Mouse (Mus musculus): Measurements from ENCODE around the gene Itgb2. TPM values are rescaled to one million over a fixed set of nuclear protein-coding genes. Genes with fewer than 3 reads are reported as not detected.

The Itgb2 gene
- total RNA-seq, 1 experiment: 0.54 TPM

- H3K4me1 ChIP-seq (ENCODE audit: control insufficient read depth in 2 of 2, insufficient read depth in 2 of 2, low read length in 2 of 2, poor library complexity in 1 of 2): peaks cover 16 to 43% of the 10 kb centered on the region in 2 experiments
- in situ Hi-C loops (cut with MboI; ENCODE audit: low sequenced_read_pairs in 2 of 2, unreplicated experiment in 2 of 2): no loop called here
- H3K9me3 ChIP-seq (ENCODE audit: control insufficient read depth, insufficient read depth, low read depth, low read length): no peaks in the 10 kb centered on the region
- 0 out of 2 replicates have a peak overlapping the region, but pooled peaks have one; percentile 48 for H3K27ac ChIP-seq (ENCODE audit: insufficient read depth, low read depth, low read length, poor library complexity, severe bottlenecking)
- peak; percentile 62 for DNase-seq (ENCODE audit: low read depth, low spot score)
- H3K36me3 ChIP-seq (ENCODE audit: control insufficient read depth, insufficient read depth, low read length, poor library complexity, severe bottlenecking): peaks cover 2% of the 10 kb centered on the region; the same call in 1 of the 2 replicates
- no peak overlapping the region for H3K4me3 ChIP-seq (ENCODE audit: insufficient read depth in 1 of 2, low read depth in 1 of 2, low read length in 2 of 2, poor library complexity in 1 of 2, severe bottlenecking in 1 of 2)
- TF ChIP-seq CHD2 (IDR thresholded peaks at IDR 0.05; ENCODE audit: low read depth, low read length): no peak
- TF ChIP-seq MAFK (IDR thresholded peaks at IDR 0.05; ENCODE audit: insufficient read depth, low read depth, low read length): no peak
- TF ChIP-seq ZC3H11A (IDR thresholded peaks at IDR 0.05; ENCODE audit: borderline replicate concordance, low read depth, low read length): no peak
- no peak for TF ChIP-seq HCFC1 (IDR thresholded peaks at IDR 0.05; ENCODE audit: borderline replicate concordance, insufficient read depth, low read length)
- TF ChIP-seq ZNF384 (IDR thresholded peaks at IDR 0.05; ENCODE audit: low read depth, low read length): no peak
- no peak overlapping the region for H3K9ac ChIP-seq (ENCODE audit: insufficient read depth, low read depth, low read length, poor library complexity, severe bottlenecking)
Measured at GRCm38 (mm10) chr10:77604111-77604510, 74.1 kb downstream of the Itgb2 start.

GRCm38 (mm10) chr10:77604958-77605357 is 74.9 kb downstream of the Itgb2 start:
- H3K36me3 ChIP-seq (ENCODE audit: control insufficient read depth, insufficient read depth, low read length, poor library complexity, severe bottlenecking): peaks cover 6% of the 10 kb centered on the region; the same call in 1 of the 2 replicates
- H3K27ac ChIP-seq (ENCODE audit: insufficient read depth, low read depth, low read length, poor library complexity, severe bottlenecking): no peak overlapping the region
- H3K9ac ChIP-seq (ENCODE audit: insufficient read depth, low read depth, low read length, poor library complexity, severe bottlenecking): no peak overlapping the region
- TF ChIP-seq MAFK (IDR thresholded peaks at IDR 0.05; ENCODE audit: insufficient read depth, low read depth, low read length): no peak
- TF ChIP-seq HCFC1 (IDR thresholded peaks at IDR 0.05; ENCODE audit: borderline replicate concordance, insufficient read depth, low read length): no peak
- TF ChIP-seq CHD2 (IDR thresholded peaks at IDR 0.05; ENCODE audit: low read depth, low read length): no peak
- TF ChIP-seq ZC3H11A (IDR thresholded peaks at IDR 0.05; ENCODE audit: borderline replicate concordance, low read depth, low read length): no peak
- TF ChIP-seq ZNF384 (IDR thresholded peaks at IDR 0.05; ENCODE audit: low read depth, low read length): no peak
- H3K4me1 ChIP-seq (ENCODE audit: control insufficient read depth in 2 of 2, insufficient read depth in 2 of 2, low read length in 2 of 2, poor library complexity in 1 of 2): peaks cover 14 to 40% of the 10 kb centered on the region in 2 experiments
- no peaks in the 10 kb centered on the region for H3K9me3 ChIP-seq (ENCODE audit: control insufficient read depth, insufficient read depth, low read depth, low read length)
- no peak for DNase-seq (ENCODE audit: low read depth, low spot score)
- H3K4me3 ChIP-seq (ENCODE audit: insufficient read depth in 1 of 2, low read depth in 1 of 2, low read length in 2 of 2, poor library complexity in 1 of 2, severe bottlenecking in 1 of 2): no peak overlapping the region
- in situ Hi-C loops (cut with MboI; ENCODE audit: low sequenced_read_pairs in 2 of 2, unreplicated experiment in 2 of 2): no loop called here

GRCm38 (mm10) chr10:77605368-77605767 is 75.3 kb downstream of the Itgb2 start:
- Histone ChIP-seq H3K4me1 (ENCODE audit: control insufficient read depth in 2 of 2, insufficient read depth in 2 of 2, low read length in 2 of 2, poor library complexity in 1 of 2) (peaks cover 14 to 41% of the 10 kb centered on the region in 2 experiments), H3K27ac (ENCODE audit: insufficient read depth, low read depth, low read length, poor library complexity, severe bottlenecking) (peak overlapping the region; percentile 100), H3K9me3 (ENCODE audit: control insufficient read depth, insufficient read depth, low read depth, low read length) (no peaks in the 10 kb centered on the region), H3K4me3 (ENCODE audit: insufficient read depth in 1 of 2, low read depth in 1 of 2, low read length in 2 of 2, poor library complexity in 1 of 2, severe bottlenecking in 1 of 2) (peak overlapping the region; percentile 40 to 87), H3K36me3 (ENCODE audit: control insufficient read depth, insufficient read depth, low read length, poor library complexity, severe bottlenecking) (peaks cover 11% of the 10 kb centered on the region), H3K9ac (ENCODE audit: insufficient read depth, low read depth, low read length, poor library complexity, severe bottlenecking) (peak overlapping the region; percentile 79)
- in situ Hi-C loops (cut with MboI; ENCODE audit: low sequenced_read_pairs in 2 of 2, unreplicated experiment in 2 of 2): no loop called here
- TF ChIP-seq CHD2 (IDR thresholded peaks at IDR 0.05; ENCODE audit: low read depth, low read length) (no peak), ZNF384 (IDR thresholded peaks at IDR 0.05; ENCODE audit: low read depth, low read length) (no peak), MAFK (IDR thresholded peaks at IDR 0.05; ENCODE audit: insufficient read depth, low read depth, low read length) (no peak), ZC3H11A (IDR thresholded peaks at IDR 0.05; ENCODE audit: borderline replicate concordance, low read depth, low read length) (no peak), HCFC1 (IDR thresholded peaks at IDR 0.05; ENCODE audit: borderline replicate concordance, insufficient read depth, low read length) (no peak)
- peak; percentile 63 for DNase-seq (ENCODE audit: low read depth, low spot score)

GRCm38 (mm10) chr10:77605908-77606826 is 76.1 kb downstream of the Itgb2 start, which contains the start of the genes Sumo3 and Gm49325:
Gene Sumo3 (plus strand): TSS chr10:77606097.
Gene Gm49325 (plus strand): TSS chr10:77606197.
- Histone ChIP-seq H3K4me3 (ENCODE audit: insufficient read depth in 1 of 2, low read depth in 1 of 2, low read length in 2 of 2, poor library complexity in 1 of 2, severe bottlenecking in 1 of 2) (peak within 1 kb of the TSS; percentile 84 to 87), H3K4me1 (ENCODE audit: control insufficient read depth in 2 of 2, insufficient read depth in 2 of 2, low read length in 2 of 2, poor library complexity in 1 of 2) (peaks cover 14 to 46% of the 10 kb centered on the region in 2 experiments), H3K9ac (ENCODE audit: insufficient read depth, low read depth, low read length, poor library complexity, severe bottlenecking) (peak within 1 kb of the TSS; percentile 97), H3K27ac (ENCODE audit: insufficient read depth, low read depth, low read length, poor library complexity, severe bottlenecking) (peak within 1 kb of the TSS; percentile 100), H3K36me3 (ENCODE audit: control insufficient read depth, insufficient read depth, low read length, poor library complexity, severe bottlenecking) (peaks cover 19% of the 10 kb centered on the region), H3K9me3 (ENCODE audit: control insufficient read depth, insufficient read depth, low read depth, low read length) (no peaks in the 10 kb centered on the region)
- in situ Hi-C loops (cut with MboI; ENCODE audit: low sequenced_read_pairs in 2 of 2, unreplicated experiment in 2 of 2): no loop called here
- peak; percentile 79 for DNase-seq (ENCODE audit: low read depth, low spot score)
- TF ChIP-seq ZC3H11A (IDR thresholded peaks at IDR 0.05; ENCODE audit: borderline replicate concordance, low read depth, low read length) (no peak), HCFC1 (IDR thresholded peaks at IDR 0.05; ENCODE audit: borderline replicate concordance, insufficient read depth, low read length) (0 out of 2 replicates have a peak, but pooled peaks have one; percentile 12), ZNF384 (IDR thresholded peaks at IDR 0.05; ENCODE audit: low read depth, low read length) (no peak), MAFK (IDR thresholded peaks at IDR 0.05; ENCODE audit: insufficient read depth, low read depth, low read length) (0 out of 2 replicates have a peak, but pooled peaks have one; percentile 17), CHD2 (IDR thresholded peaks at IDR 0.05; ENCODE audit: low read depth, low read length) (no peak; the same call in 1 of the 2 replicates)
